Mouse (Mus musculus) mature B cell (primary cell): ENCODE data around the gene Dnmt3a.

ENCODE experiments used
- in situ Hi-C: fragments of 300-500 bp; cut with MboI; formaldehyde crosslinking; loops from 2 replicates; pipeline ENCODE4 v1.14.3; 2019

The Dnmt3a gene

GRCm38 (mm10) chr12:3819899-3820298 lies 14.1 kb downstream of the Dnmt3a start:
- in situ Hi-C loops, result no loop called here

GRCm38 (mm10) chr12:3823408-3823807 lies 17.6 kb downstream of the Dnmt3a start:
- in situ Hi-C loops, result no loop called here

- in situ Hi-C loops, result no loop called here
These were observed 19.3 kb downstream of the Dnmt3a start for GRCm38 (mm10) chr12:3824906-3825713.

GRCm38 (mm10) chr12:3825714-3826080 lies 19.9 kb downstream of the Dnmt3a start:
- in situ Hi-C loops, result no loop called here

- in situ Hi-C loops, result no loop called here
These were observed 22.0 kb downstream of the Dnmt3a start for GRCm38 (mm10) chr12:3827771-3828170.

- in situ Hi-C loops, result no loop called here
These were observed 27.4 kb downstream of the Dnmt3a start for GRCm38 (mm10) chr12:3833059-3833760.

GRCm38 (mm10) chr12:3833851-3834273 lies 28.1 kb downstream of the Dnmt3a start:
- in situ Hi-C loops, result no loop called here

GRCm38 (mm10) chr12:3834373-3835314 lies 28.8 kb downstream of the Dnmt3a start:
- in situ Hi-C loops, result no loop called here

- in situ Hi-C loops, result no loop called here
These were observed 29.8 kb downstream of the Dnmt3a start for GRCm38 (mm10) chr12:3835576-3835975.

GRCm38 (mm10) chr12:3837081-3837832 lies 31.4 kb downstream of the Dnmt3a start:
- in situ Hi-C loops, result no loop called here

- in situ Hi-C loops, result no loop called here
These were observed 32.2 kb downstream of the Dnmt3a start for GRCm38 (mm10) chr12:3838009-3838408.

GRCm38 (mm10) chr12:3839662-3840061 lies 33.9 kb downstream of the Dnmt3a start:
- in situ Hi-C loops, result no loop called here

- in situ Hi-C loops, result no loop called here
These were observed 35.3 kb downstream of the Dnmt3a start for GRCm38 (mm10) chr12:3841121-3841520.

GRCm38 (mm10) chr12:3842843-3843242 lies 37.0 kb downstream of the Dnmt3a start:
- in situ Hi-C loops, result no loop called here

- in situ Hi-C loops, result no loop called here
These were observed 37.6 kb downstream of the Dnmt3a start for GRCm38 (mm10) chr12:3843371-3843861.

GRCm38 (mm10) chr12:3843918-3844317 lies 38.1 kb downstream of the Dnmt3a start:
- in situ Hi-C loops, result no loop called here

- in situ Hi-C loops, result no loop called here
These were observed 38.5 kb downstream of the Dnmt3a start for GRCm38 (mm10) chr12:3844335-3844734.

- in situ Hi-C loops, result no loop called here
These were observed 43.7 kb downstream of the Dnmt3a start for GRCm38 (mm10) chr12:3849481-3849880.

- in situ Hi-C loops, result no loop called here
These were observed 44.4 kb downstream of the Dnmt3a start for GRCm38 (mm10) chr12:3850165-3850564.

- in situ Hi-C loops, result no loop called here
These were observed 44.9 kb downstream of the Dnmt3a start for GRCm38 (mm10) chr12:3850731-3851130.

GRCm38 (mm10) chr12:3851179-3851578 lies 45.4 kb downstream of the Dnmt3a start:
- in situ Hi-C loops, result no loop called here
